Mouse (Mus musculus) cerebellum, adult 11 months (tissue): Measurements from ENCODE around the gene Arhgef18.

Source experiments
- DNase-seq: peaks from one replicate; pipeline ENCODE4 v3.0.0; 2022

Arhgef18 gene

GRCm38 (mm10) chr8:3464309-3464708, 71.5 kb downstream of the Arhgef18 start:
- DNase-seq: no peak

GRCm38 (mm10) chr8:3467006-3467885, 74.4 kb downstream of the Arhgef18 start, which contains the start of gene Pex11g:
Gene Pex11g, minus strand, starts transcription at chr8:3467680.
- peak; percentile 96 for DNase-seq

GRCm38 (mm10) chr8:3467886-3468545, 75.2 kb downstream of the Arhgef18 start:
- no peak for DNase-seq

GRCm38 (mm10) chr8:3468838-3469237, 76.0 kb downstream of the Arhgef18 start:
- DNase-seq: no peak

GRCm38 (mm10) chr8:3470562-3470961, 77.8 kb downstream of the Arhgef18 start, which contains the start of gene Tex45:
Gene Tex45, plus strand, starts transcription at chr8:3470862.
- no peak for DNase-seq

- DNase-seq: no peak
These were observed 83.1 kb downstream of the Arhgef18 start for GRCm38 (mm10) chr8:3475715-3476429.

GRCm38 (mm10) chr8:3480221-3480785, 87.5 kb downstream of the Arhgef18 start:
- no peak for DNase-seq

GRCm38 (mm10) chr8:3481605-3482004, 88.8 kb downstream of the Arhgef18 start:
- no peak for DNase-seq

- no peak for DNase-seq
These were observed 89.5 kb downstream of the Arhgef18 start for GRCm38 (mm10) chr8:3482240-3482740.

- DNase-seq: no peak
These were observed 90.7 kb downstream of the Arhgef18 start for GRCm38 (mm10) chr8:3483546-3483945.

GRCm38 (mm10) chr8:3485192-3485591, 92.4 kb downstream of the Arhgef18 start:
- DNase-seq: no peak

- peak; percentile 74 for DNase-seq
These were observed 100.4 kb downstream of the Arhgef18 start, which contains the start of gene Zfp358 for GRCm38 (mm10) chr8:3492901-3493844. Gene Zfp358, plus strand, starts transcription at chr8:3493138.

- DNase-seq: no peak
These were observed 101.0 kb downstream of the Arhgef18 start for GRCm38 (mm10) chr8:3493845-3494208.

- DNase-seq: no peak
These were observed 103.0 kb downstream of the Arhgef18 start for GRCm38 (mm10) chr8:3495578-3496427.

- DNase-seq: no peak
These were observed 103.6 kb downstream of the Arhgef18 start for GRCm38 (mm10) chr8:3496428-3496748.

- DNase-seq: no peak
These were observed 105.8 kb downstream of the Arhgef18 start for GRCm38 (mm10) chr8:3498583-3498982.

- DNase-seq: no peak
These were observed 106.9 kb downstream of the Arhgef18 start for GRCm38 (mm10) chr8:3499751-3500150.

GRCm38 (mm10) chr8:3500235-3501090, 107.7 kb downstream of the Arhgef18 start, which contains the start of gene Mcoln1:
Gene Mcoln1, plus strand, starts transcription at chr8:3500457.
- peak; percentile 98 for DNase-seq

- DNase-seq: no peak
These were observed 109.4 kb downstream of the Arhgef18 start for GRCm38 (mm10) chr8:3502217-3502616.
